Mouse (Mus musculus): ENCODE measurements around the gene Lgr6.
"Not testable (repeated sequence)": the region's sequence is repeated elsewhere in the genome, so short reads cannot be mapped to it uniquely, and the experiment has no call there.

Lgr6 gene

DNA sequence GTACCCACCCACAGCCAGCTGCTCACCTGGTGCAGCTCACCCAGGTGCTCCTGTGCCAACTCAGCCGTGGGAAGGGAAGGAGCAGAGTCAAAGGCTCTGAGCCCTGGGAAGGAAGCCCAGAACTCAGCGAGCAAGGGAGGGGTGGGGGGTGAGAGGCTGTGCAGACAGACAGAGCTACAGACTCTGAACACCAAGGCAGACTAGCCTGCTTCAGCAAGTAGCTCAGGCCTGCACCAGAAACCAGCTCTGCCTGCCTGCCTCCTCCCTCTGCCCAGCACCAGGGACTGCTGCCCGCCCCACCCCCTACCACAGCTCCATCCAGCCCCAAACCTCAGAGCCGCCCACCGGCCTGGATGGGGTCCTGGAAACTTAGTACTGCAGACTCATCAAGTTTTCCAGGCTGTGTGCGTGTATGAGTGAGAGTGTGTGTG, 22.9 kb upstream of the Lgr6 start:
- no peak for DNase-seq

DNA sequence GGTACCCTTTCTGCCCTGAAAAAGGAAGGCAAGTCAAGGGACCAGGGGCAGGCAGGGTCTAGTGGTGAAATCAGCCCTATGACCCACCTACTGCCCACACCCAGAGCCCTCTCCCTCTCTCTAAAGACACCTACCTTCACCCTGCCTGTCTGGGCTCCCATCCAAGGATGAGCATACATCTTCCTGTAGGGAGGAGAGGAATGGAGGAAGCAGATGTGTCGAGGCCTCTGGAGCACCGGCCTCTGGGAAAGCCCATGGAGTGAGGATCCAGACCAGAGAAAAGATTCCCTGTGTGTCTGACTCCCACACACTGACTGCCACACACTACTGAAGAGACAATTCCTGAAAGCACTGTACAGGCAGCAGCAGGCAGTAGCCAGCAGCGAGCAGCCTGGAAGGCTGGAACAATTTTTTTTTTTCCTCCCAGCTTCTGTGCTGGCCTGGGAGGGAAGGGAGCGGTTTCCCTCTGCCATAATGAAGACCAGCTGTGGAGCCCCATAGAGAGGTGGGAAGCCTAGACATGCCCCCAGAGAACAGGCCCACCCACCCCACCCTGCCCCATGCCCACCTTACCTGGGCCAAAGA, 21.5 kb upstream of the Lgr6 start:
- no peak for DNase-seq

DNA sequence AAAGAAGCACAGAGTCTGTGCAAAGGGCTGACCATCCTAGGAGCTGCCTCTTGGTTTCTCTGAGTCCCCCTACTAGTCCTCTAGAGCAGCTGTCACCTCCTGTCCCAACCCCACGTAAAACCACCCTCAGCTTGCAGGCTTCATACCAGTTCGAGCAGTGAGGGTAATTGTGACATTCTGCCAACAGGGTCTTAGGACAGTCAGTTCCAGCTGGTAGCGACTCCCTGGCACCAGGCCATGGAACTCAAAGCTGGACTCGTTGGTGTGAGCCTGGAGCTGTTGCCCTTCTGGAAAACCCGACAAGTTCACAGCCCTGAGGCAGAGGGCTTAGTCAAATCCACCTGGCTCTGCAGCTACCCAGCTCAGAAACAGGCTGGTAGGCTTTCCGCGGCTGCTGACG, 20.9 kb upstream of the Lgr6 start:
- DNase-seq: no peak

DNA sequence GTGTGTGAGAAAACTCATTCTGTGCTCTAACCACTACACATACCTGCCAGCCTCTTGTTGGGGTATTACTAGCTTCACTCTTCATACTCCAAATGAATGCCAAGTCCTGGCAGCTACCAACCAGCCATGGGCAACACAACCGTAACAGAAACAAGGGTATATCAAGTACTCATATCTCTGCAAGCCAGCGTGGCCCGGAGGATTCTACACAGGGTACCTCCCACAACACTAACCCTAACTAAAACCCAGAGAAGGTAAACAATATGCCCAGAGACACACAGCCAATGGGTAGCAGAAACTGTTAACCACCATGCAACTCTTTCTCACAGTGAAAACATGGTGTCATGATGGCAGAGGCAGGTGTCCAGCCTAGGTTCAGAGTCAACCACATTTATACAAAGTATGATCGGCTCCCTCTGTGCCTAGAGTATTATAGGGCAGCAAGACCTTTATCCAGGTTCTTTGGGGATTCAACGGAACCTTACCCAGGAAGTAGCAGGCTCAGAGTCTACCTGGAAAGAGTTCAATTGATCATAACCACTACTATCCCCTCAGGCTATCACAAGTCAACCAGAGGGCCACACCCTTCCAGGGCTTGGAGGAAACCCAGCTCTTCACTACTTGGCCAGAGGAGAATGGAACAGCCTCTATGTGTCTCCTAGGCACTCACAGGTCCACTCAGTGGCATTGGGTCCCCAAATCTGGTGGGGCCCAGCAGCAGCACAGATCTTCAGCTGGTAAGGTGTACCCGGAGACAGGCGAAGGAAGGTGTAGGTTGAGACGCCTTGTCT, 19.7 kb upstream of the Lgr6 start:
- no peak for DNase-seq

DNA sequence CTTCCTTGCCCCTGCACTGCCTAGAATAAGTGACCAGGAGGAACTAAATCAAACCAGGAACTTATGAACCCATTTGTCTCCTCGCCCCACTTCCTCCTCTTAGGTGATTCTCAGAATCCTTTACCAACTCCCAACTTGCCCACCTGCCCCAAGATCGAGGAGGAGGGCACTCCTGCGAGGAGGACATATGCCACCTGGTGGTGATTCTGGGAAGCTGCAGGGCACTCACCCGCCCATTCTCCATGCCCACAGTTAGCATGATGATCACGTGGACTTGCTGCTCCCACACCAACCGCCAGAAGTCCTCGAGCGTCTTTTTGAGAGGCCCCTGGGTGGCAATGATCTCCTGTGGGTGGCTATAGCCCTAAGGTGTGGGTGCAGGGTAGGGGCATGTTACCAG, 7.6 kb upstream of the Lgr6 start:
- peak; percentile 28 for DNase-seq

DNA sequence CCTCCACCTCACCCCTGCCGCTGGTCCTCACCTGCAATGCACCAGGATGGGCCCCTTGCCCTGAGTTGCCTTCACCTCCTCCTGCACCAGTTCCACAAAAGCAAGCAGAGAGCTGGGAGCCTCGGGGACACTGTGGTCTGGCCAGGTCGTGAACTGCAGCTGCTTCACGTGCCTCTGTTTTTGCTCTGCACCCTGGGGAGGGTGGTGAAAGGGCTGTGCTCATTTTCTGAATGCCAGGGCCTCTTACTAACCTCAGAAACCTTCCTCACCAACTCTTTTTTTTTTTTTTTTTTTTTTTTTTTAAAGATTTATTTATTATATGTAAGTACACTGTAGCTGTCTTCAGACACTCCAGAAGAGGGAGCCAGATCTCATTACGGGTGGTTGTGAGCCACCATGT, 6.2 kb upstream of the Lgr6 start:
- not testable (repeated sequence) for DNase-seq

DNA sequence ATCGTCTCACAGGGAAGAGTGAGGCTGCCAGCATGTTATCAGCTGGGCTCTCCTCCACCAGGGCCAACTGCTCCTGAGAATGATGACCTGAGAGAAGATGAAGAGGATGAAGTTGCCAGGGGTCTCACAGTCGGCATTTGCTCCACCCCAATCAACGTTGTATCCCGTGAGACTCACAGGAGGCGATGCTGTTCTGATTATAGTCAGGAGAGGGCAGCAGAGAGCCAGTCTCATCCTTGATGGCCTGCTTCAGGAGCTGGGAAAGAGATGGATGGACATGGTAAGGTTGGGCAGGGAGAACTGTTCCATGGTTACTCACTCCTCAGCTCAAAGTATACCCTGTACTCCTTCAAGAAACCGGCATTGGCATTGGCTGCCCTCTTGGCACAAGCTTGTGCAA, 5.0 kb upstream of the Lgr6 start:
- peak; percentile 73 for DNase-seq

DNA sequence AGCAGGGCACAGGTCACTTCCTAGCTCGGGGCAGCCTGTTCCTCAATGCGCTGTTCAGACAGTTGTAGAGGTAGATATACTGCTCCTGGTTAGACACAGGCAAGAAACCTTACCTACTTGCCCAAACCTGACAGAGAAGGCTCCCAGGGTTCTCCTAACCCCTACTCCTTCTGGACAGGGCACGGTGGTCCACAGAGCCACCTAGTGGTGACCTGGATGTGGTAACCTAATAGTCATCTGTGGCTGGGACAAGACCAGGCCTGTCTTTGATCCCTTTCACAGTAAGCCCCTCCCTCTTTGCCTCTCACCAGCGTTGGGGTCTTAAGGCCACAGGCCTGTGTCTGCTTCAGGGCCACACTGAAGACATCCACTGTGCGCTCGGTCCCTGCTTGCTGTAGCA, 3.5 kb upstream of the Lgr6 start:
- DNase-seq: peak; percentile 22

DNA sequence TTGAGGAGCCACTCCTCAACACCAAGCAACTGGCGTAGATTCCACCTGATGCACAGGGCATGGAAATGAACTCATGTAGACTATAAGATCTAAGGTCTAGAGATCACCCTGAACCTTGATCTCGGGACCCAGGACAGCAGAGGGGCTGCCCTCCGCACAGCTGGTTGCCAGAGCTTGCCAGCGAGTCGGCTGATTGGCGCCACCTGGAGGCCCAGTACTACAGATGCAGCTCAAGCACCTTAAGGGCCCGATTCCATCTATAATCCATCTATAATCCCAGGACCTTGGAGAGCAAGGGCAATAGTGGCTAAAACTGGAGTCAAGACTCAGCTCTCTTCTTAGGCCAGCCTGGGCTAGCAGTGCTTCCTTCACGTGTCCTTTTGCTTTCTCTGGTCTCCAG, 875 bp upstream of the Lgr6 start:
- peak; percentile 19 for DNase-seq

DNA sequence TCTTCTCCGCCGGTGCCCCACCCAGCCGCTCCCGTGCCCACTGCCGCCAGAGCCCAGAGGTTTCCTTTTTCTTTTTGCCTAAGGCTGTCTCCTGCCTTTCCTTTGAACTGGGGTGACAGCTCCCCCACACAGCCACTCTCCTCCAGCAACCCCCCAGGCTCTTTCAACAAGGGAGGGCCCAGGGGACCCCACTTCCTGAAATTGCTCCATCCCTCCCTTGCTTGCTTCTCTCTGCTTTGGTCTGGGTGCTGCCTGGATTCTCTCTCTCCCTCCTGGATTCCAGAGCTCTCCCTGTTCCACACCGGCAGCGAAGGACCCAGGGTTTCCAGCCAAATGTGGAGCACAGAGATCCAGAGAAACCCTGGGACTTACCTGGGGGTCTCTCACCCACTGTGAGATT, 4.7 kb downstream of the Lgr6 start:
- DNase-seq: no peak

DNA sequence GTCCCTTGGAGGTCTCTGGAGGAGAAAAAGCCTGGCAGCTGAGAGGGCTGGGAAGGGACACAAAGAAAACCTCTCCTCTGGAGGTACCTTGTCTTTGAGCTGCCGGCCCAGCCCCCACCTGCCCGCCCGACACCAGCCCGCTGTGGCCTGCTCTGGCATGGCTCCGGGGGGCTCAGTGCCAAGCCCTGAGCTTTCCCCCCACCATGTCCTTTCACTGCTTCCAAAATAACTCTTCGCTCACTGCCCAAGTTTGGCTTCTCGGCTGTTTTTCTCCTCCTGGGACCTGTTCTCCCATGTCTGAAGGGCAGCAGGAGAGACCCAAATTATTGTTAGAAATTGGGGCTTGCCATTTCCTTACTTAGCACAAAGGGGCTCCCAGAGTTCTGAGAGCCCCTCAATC, 6.6 kb downstream of the Lgr6 start:
- no peak for DNase-seq

DNA sequence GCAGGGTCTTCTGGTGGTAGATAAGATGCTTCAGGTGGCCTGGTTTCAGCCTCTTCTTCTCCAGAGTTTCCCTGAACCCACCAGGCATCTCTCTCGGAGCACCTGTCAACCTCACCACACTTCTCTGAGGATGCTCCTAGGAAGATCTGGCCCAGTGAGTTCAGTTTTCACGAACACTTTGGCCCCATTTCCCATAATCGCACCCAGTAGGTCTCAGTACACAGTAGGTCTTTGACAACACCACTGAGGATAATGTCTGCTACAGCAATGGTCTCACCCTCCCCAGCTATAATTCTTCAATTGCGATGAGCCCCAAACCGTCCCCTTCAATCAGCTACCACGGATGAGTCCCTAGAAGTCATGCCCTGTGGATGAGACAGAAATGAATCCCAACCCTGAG, 7.6 kb downstream of the Lgr6 start:
- no peak for DNase-seq

DNA sequence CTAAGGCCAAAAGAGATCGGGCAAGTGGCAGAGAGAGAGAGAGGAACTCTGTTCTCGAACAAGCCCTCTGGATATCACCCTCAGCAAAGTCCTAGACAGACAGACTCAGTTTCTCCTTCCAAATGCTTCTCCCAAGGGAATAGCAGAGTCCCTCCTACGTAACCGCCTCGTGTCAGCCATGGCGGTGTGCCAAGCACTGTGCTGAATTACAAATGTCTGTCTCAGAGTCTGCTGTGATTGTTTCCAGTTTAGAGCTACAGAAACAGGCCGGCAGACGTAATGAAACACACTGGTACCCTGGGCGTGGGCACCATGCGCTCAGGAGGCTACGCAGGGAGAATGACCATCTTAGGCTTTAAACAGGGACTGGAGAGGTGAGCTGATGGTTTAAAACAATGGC, 8.8 kb downstream of the Lgr6 start:
- no peak for DNase-seq

DNA sequence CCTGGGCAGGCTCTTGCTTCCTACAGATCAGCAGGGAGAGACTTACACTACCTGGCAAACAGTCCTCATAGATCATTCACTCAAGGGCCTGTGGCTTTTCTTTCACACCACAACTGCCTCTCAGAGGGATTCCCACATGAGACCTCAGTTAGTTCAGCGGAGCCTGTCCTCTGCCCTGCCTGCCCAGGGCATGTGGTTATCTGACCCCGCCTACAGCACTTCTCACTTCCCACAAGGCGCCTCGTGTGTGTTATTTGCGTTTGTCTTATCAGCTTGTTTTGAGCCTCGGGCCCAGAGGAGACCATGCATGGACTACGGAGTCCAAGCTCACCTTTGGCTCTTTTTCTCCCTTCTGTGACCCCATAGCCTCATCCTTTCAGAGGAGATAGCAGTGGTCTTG, 9.9 kb downstream of the Lgr6 start:
- no peak for DNase-seq

DNA sequence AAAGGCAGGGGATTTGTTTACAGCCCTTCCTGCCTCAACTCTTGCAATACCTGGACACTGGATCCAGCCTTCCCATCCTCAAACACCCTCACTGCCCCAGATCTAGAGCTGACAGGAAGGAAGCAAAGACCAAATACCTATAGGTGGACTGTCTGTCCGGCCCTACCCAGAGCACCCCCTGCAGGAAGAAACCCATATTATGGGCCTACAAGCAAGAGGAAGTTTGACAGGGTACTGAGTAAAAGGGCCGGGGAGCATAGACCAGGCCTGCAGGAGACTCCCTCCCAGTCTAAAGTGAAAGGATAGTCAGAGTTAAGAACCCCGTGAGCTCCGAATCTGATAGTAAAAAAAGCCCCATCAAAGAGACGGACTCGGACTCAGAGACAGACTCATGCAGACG, 10.4 kb downstream of the Lgr6 start:
- DNase-seq: no peak

DNA sequence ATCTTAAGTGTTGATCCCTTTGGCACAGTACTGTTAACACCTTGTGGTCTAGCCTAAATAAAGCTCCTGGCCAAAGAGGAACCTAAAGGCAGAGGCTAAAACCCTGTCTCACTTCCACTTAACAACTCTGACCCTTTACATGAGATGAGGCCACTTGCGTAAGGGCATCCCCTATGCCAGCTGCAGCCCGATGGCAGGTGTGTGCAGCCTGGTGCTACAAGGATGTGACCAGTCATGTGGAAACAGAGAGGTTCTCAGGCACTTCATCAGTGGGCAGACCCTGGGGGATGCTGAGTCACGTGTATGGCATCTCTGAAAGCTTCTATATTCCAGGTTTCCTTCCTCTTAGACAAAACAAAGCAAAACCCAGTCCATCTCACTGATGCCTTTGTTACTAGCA, 14.2 kb downstream of the Lgr6 start:
- no peak for DNase-seq

DNA sequence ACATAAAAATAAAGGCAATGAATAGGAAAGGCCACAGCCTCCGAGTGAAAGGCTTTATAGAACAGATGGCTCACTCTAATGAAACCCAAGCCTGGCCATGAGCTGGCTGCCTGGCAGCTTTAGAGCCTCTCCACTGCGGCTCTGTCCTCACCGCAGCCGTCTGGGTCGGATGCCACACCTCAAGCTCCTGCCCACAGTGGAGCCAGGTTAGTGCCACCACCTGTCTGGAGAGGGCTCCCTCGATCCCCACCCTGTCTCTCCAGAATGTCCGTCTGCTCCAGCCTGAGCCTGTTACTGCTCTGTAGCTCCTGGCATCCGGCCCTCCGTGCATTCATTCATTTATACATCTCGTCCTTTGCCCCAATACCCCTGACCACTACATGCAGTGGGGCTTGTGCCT, 15.4 kb downstream of the Lgr6 start:
- DNase-seq: no peak

DNA sequence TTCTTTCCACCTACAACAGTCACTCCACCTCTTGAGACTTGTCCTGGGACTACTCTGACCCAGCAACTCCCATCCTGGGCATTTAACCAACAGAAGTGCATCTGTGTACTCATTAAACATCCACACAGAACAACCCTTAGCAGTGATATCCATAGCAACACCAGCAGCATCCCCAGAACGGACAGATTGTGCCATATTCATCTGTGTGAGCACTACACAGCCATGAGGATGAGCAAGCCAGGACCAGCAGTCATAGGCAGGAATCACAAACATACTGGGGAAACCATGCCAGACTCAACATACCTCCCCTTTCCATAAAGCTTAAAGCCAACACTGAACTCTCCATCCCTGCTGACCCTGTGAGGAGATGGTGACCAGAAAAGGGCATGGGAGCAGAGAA, 17.7 kb downstream of the Lgr6 start:
- DNase-seq: no peak

DNA sequence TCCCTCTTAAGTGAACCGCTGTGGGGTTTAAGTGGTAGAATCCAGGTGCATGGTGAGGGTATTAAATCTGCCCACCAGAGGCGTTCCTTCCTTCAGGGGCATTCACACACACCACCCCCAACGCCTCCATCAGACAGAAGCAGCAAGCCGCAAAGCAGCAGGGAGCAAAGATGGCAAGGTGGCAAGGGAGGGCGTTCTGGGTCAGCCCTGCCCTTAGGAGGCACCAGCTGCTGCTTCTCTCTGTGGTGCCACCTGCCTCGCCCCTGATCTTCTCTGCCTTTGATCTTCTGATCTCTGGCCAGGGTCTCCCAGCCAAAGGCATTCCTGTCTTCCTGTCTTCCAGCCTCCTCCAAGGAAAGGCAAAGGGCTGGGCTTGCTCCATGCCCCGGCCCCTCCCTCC, 19.1 kb downstream of the Lgr6 start:
- no peak for DNase-seq

DNA sequence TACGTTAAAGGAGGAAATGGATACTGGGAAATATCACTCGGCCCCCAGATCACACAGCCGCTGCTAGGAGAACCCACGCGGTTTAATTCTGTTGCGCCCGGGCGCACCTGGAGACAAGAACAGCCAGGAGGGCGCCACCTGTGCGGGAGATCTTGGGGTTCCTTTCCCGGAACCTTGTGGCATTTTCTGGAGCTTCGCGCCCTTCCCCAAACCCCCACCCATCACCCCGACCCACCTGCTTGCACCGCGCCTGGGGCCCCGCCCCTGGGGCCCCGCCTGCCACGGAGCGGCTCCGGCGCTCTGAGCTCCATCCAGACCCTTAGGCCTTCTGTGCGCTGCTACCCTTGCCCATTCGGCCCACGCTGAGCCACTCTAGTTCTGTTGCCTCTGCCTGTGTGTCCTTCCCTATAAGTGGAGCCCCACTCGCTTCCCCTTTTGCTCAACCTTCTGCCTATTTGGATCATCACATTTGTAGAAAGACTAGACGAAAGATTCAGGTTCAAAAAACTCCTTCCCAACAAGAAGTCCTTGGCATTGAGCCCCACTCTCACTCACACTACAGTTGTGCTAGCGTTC, 19.7 kb downstream of the Lgr6 start:
- no peak for DNase-seq

DNA sequence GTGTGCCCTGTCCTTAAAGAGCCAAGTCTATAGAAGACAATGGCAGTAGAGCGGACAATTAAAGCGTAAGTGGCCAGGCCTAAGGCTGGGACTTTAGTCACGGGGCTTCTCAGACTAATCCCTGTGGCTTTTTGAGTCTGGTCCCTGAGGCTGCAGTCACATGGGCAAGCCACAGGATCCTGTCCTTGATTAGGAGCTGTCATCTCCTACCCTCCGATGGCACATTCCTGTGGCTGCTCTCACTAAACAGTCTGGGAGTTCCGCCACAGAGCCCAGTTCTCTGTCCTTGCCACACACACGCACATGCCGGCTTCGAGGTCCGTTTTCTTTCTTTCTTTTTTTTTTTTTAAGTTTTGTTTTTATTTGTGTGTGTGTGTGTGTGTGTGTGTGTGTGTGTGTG, 21.6 kb downstream of the Lgr6 start:
- no peak for DNase-seq

DNA sequence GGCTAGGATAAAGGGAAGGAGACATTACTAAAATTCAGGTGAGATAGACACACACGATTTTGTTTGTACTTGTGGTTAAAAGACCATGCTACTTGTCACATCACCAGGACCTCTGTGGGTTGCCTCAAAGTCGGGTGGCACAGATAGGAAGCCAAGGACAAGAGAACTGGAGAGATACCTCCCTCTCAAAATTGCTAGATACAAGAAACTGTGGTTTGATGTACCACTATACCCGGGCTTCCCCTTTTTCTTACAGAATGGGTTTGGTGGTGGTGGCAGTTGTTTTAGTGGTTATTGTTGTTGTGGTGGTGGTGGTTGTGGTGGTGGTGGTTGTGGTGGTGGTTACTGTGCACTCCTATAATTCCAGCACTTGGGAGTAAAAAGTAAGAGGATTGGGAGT, 22.8 kb downstream of the Lgr6 start:
- no peak for DNase-seq

DNA sequence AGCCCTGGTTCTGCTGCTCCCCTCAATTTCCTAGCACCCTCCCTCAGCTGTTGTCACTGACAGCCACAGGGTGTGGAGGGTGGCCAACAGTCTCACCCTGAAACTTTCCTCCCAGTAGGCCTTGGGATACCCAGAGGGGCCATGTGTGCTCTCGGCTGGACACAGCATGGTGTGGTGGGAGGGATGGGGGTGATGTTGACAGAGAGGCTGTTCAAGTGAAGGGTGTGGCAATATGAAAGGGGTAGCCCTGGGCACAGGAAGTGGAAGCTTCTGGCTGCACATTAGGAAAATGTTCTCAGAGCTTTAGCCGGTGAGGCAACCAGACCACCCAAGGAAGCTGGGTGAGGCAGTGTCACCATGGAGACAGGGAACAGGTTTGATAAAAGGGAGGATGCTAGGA, 26.1 kb downstream of the Lgr6 start:
- DNase-seq: no peak

DNA sequence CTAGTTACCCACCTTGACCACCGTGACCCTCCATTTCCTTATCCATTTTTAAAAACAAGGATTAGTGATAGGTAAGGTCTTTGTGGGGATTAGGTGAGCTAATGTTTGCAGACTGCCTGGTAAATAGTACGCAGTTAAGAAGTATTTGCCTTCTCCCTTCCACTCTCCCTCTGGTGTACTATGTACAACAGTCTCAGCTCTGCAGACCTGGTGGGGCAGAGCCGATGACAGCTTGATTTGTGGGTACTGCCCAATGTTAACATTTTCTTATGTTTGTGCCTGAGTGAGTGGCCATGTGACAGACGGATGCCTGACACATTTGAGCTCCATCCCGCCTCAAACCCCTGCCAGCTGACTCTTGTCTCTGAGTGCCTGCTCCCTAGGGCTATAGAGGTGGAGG, 28.6 kb downstream of the Lgr6 start:
- no peak for DNase-seq

DNA sequence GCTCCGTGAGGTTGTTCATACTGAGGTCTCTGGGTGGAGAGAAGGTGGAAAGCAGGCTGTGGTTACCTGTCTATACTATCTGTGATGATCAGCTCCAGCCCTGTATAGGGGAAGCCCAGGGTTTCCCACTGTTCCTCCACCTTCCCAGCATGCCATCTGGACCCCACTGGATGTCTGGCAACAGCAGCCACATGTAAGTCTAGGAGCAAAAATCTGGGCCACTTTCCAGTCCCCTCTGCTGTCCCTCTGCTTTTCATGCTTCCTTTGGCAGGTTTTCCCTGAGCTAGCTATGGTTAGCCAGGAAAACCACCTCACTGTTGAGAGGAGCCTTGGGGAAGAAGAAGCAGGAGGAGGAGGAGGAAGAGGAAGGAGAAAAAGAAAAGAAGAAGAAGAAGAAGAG, 29.8 kb downstream of the Lgr6 start:
- DNase-seq: no peak
